Mouse (Mus musculus): ENCODE measurements around the gene Abhd14a. TPM values are rescaled to one million over a fixed set of nuclear protein-coding genes. Genes with fewer than 3 reads are reported as not detected.

The Abhd14a gene
- total and polyA plus RNA-seq, 3 experiments, result 22.8 to 48.7 TPM; not detected in 1

DNA sequence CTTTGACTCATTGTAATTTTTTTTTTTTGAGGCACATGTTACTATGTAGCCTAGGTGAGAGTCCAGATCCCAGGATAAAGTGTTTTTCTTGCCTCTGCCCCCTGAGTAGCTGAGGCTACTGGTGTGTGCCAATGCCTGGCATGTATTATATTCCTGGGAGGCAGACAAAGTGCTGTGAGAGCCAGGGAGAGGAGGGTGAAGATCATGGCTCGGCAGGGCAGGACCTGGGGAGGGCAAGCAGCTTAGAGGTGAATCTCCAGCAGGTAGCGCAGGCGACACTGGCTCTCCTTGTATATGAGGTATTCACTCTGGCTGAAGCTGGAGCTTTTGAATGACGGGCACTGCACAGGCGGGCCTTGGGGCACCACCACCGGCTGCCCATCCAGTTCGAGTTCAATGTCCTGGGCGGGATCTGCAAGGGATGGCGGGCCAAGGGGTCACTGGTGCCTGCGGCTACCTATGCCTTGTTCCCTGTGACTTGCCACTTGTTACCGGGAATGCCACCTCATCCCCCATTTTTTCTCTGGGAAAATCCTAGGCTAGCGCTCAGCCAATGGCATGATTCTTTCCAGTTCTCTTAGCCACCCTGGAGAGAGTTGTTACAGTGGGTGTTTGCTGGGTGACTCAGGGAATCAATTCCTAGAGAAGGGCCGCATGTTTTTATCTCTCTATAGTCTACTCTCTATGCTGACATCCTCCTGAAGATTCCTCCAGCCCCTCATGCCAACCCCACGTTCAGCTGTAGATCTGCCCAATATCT, 23.7 kb upstream of the Abhd14a start:
- Histone ChIP-seq H3K4me3 (ENCODE audit: control insufficient read depth in 1 of 2, insufficient read depth in 1 of 2, low read depth in 2 of 2, low read length in 2 of 2) (no peak overlapping the region), H3K27ac (ENCODE audit: control insufficient read depth, low read depth, low read length) (no peak overlapping the region), H3K9ac (ENCODE audit: control insufficient read depth, low read depth, low read length, poor library complexity, severe bottlenecking) (no peak overlapping the region), H3K27me3 (ENCODE audit: control insufficient read depth in 1 of 2, insufficient read depth in 2 of 2, low read length in 2 of 2) (no peaks in the 10 kb centered on the region), H3K79me2 (ENCODE audit: control insufficient read depth, insufficient read depth, low read length, poor library complexity) (no peaks in the 10 kb centered on the region), H3K9me3 (replicated peaks; ENCODE audit: insufficient read depth, low read length) (no peaks in the 10 kb centered on the region), H3K4me1 (ENCODE audit: control insufficient read depth in 1 of 2, insufficient read depth in 2 of 2, low read length in 2 of 2) (peaks cover 0 to 10% of the 10 kb centered on the region in 2 experiments; a peak in 3 of 4 replicates), H3K36me3 (ENCODE audit: control insufficient read depth in 1 of 2, insufficient read depth in 2 of 2, low read length in 2 of 2) (no peaks in the 10 kb centered on the region; a peak in 1 of 4 replicates)
- TF ChIP-seq SMC3 (IDR thresholded peaks at IDR 0.05; ENCODE audit: low read depth, low read length) (no peak), POLR2AphosphoS5 (IDR thresholded peaks at IDR 0.05; ENCODE audit: borderline replicate concordance, low read depth, low read length) (no peak), MAZ (IDR thresholded peaks at IDR 0.05; ENCODE audit: low read depth, low read length) (no peak), ELF1 (IDR thresholded peaks at IDR 0.05; ENCODE audit: low read depth, low read length) (no peak), ETS1 (IDR thresholded peaks at IDR 0.05; ENCODE audit: low read depth, low read length) (no peak), NRF1 (IDR thresholded peaks at IDR 0.05; ENCODE audit: insufficient read depth, low read depth, low read length, poor library complexity, severe bottlenecking) (no peak), UBTF (IDR thresholded peaks at IDR 0.05; ENCODE audit: borderline replicate concordance, insufficient read depth, low read depth, low read length) (no peak), NELFE (IDR thresholded peaks at IDR 0.05; ENCODE audit: low read depth, low read length) (no peak), ZKSCAN1 (IDR thresholded peaks at IDR 0.05; ENCODE audit: low read depth, low read length) (no peak)
- DNase-seq (ENCODE audit: low read depth, low spot score), result no peak

- peaks cover 0 to 8% of the 10 kb centered on the region in 2 experiments; a peak in 2 of 4 replicates for H3K4me1 ChIP-seq (ENCODE audit: control insufficient read depth in 1 of 2, insufficient read depth in 2 of 2, low read length in 2 of 2)
- no peaks in the 10 kb centered on the region for H3K27me3 ChIP-seq (ENCODE audit: control insufficient read depth in 1 of 2, insufficient read depth in 2 of 2, low read length in 2 of 2)
- H3K27ac ChIP-seq (ENCODE audit: control insufficient read depth, low read depth, low read length), result no peak overlapping the region
- no peaks in the 10 kb centered on the region; a peak in 1 of 4 replicates for H3K36me3 ChIP-seq (ENCODE audit: control insufficient read depth in 1 of 2, insufficient read depth in 2 of 2, low read length in 2 of 2)
- no peak overlapping the region for H3K9ac ChIP-seq (ENCODE audit: control insufficient read depth, low read depth, low read length, poor library complexity, severe bottlenecking)
- no peak for DNase-seq (ENCODE audit: low read depth, low spot score)
- H3K9me3 ChIP-seq (replicated peaks; ENCODE audit: insufficient read depth, low read length), result no peaks in the 10 kb centered on the region
- H3K4me3 ChIP-seq (ENCODE audit: control insufficient read depth in 1 of 2, insufficient read depth in 1 of 2, low read depth in 2 of 2, low read length in 2 of 2), result no peak overlapping the region
- no peak for TF ChIP-seq USF2 (IDR thresholded peaks at IDR 0.05; ENCODE audit: borderline replicate concordance in 1 of 2, insufficient read depth in 1 of 2, low read depth in 1 of 2, low read length in 2 of 2)
- TF ChIP-seq HCFC1 (IDR thresholded peaks at IDR 0.05; ENCODE audit: low read depth, low read length), result no peak
- TF ChIP-seq GABPA (IDR thresholded peaks at IDR 0.05; ENCODE audit: low read depth, low read length), result no peak
- no peak for TF ChIP-seq BHLHE40 (IDR thresholded peaks at IDR 0.05; ENCODE audit: borderline replicate concordance, low read depth, low read length)
- TF ChIP-seq SIN3A (IDR thresholded peaks at IDR 0.05; ENCODE audit: low read length), result no peak
- TF ChIP-seq MYB (IDR thresholded peaks at IDR 0.05; ENCODE audit: low read depth, low read length), result no peak
- TF ChIP-seq MEF2A (IDR thresholded peaks at IDR 0.05; ENCODE audit: extremely low read depth, insufficient replicate concordance, low read depth, low read length, poor library complexity, severe bottlenecking), result no peak
- no peak for TF ChIP-seq POLR2AphosphoS5 (IDR thresholded peaks at IDR 0.05; ENCODE audit: borderline replicate concordance, low read depth, low read length)
- no peak for TF ChIP-seq POLR2A (IDR thresholded peaks at IDR 0.05; ENCODE audit: control insufficient read depth in 1 of 2, insufficient read depth in 1 of 2, low read depth in 1 of 2, low read length in 2 of 2, poor library complexity in 1 of 2)
- TF ChIP-seq NRF1 (IDR thresholded peaks at IDR 0.05; ENCODE audit: insufficient read depth, low read depth, low read length, poor library complexity, severe bottlenecking), result no peak
- TF ChIP-seq ZMIZ1 (IDR thresholded peaks at IDR 0.05; ENCODE audit: low read depth, low read length), result no peak
- TF ChIP-seq MAX (IDR thresholded peaks at IDR 0.05; ENCODE audit: low read length), result no peak
- no peak for TF ChIP-seq SMC3 (IDR thresholded peaks at IDR 0.05; ENCODE audit: low read depth, low read length)
- TF ChIP-seq CHD1 (IDR thresholded peaks at IDR 0.05; ENCODE audit: low read depth, low read length), result no peak
- TF ChIP-seq MYC (IDR thresholded peaks at IDR 0.05; ENCODE audit: low read depth, low read length), result no peak
- TF ChIP-seq JUND (IDR thresholded peaks at IDR 0.05; ENCODE audit: low read depth, low read length), result no peak
- no peak for TF ChIP-seq TCF12 (IDR thresholded peaks at IDR 0.05; ENCODE audit: low read depth, low read length)
- TF ChIP-seq RCOR1 (IDR thresholded peaks at IDR 0.05; ENCODE audit: low read depth, low read length), result no peak
- no peak for TF ChIP-seq MAFK (IDR thresholded peaks at IDR 0.05; ENCODE audit: borderline replicate concordance, low read depth, low read length)
- H3K79me2 ChIP-seq (ENCODE audit: control insufficient read depth, insufficient read depth, low read length, poor library complexity), result no peaks in the 10 kb centered on the region
These were observed 22.3 kb upstream of the Abhd14a start for GRCm38 (mm10) chr9:106469776-106470175.

Data from MEL (cell line).